Mouse (Mus musculus): ENCODE data around the gene Inpp5a. TPM values are rescaled to one million over a fixed set of nuclear protein-coding genes. Genes with fewer than 3 reads are reported as not detected.

Gene Inpp5a
- polyA plus RNA-seq, 1 experiment, result 37.8 TPM

- no peak overlapping the region for H3K4me2 ChIP-seq (ENCODE audit: low read depth)
- no peaks in the 10 kb centered on the region for H3K79me2 ChIP-seq (ENCODE audit: control insufficient read depth, insufficient read depth)
Observed at GRCm38 (mm10) chr7:139369501-139370088, 19.3 kb upstream of the Inpp5a start.

GRCm38 (mm10) chr7:139371389-139371788, 17.5 kb upstream of the Inpp5a start:
- Histone ChIP-seq H3K36me3 (ENCODE audit: control insufficient read depth, insufficient read depth) (no peaks in the 10 kb centered on the region), H3K79me2 (ENCODE audit: control insufficient read depth, insufficient read depth) (no peaks in the 10 kb centered on the region), H3K4me2 (ENCODE audit: low read depth) (no peak overlapping the region), H3ac (ENCODE audit: control insufficient read depth, insufficient read length) (no peak overlapping the region), H3K4me3 (no peak overlapping the region), H3K27me3 (ENCODE audit: control insufficient read depth, insufficient read depth, insufficient read length) (no peaks in the 10 kb centered on the region)
- TF ChIP-seq MYOD1 (IDR thresholded peaks at IDR 0.05; ENCODE audit: control insufficient read depth in 1 of 3, insufficient read length in 2 of 3, low read depth in 2 of 3) (no peak), USF1 (IDR thresholded peaks at IDR 0.05; ENCODE audit: low read depth) (no peak)

More at GRCm38 (mm10) chr7:139369501-139370088, 19.3 kb upstream of the Inpp5a start:
- no peak for TF ChIP-seq POLR2A (IDR thresholded peaks at IDR 0.05; ENCODE audit: insufficient read length, low read depth)
- TF ChIP-seq POLR2AphosphoS2 (IDR thresholded peaks at IDR 0.05; ENCODE audit: insufficient read length, low read depth), result no peak
- no peak for TF ChIP-seq MYOD1 (IDR thresholded peaks at IDR 0.05; ENCODE audit: control insufficient read depth in 1 of 3, insufficient read length in 2 of 3, low read depth in 2 of 3)
- no peak for TF ChIP-seq TCF12 (IDR thresholded peaks at IDR 0.05; ENCODE audit: insufficient read depth, poor library complexity, severe bottlenecking)
- TF ChIP-seq E2F4 (IDR thresholded peaks at IDR 0.05; ENCODE audit: insufficient read depth), result no peak
- no peak for TF ChIP-seq MYOG (IDR thresholded peaks at IDR 0.05; ENCODE audit: control insufficient read depth in 1 of 3, insufficient read depth in 1 of 3, insufficient read length in 2 of 3, low read depth in 2 of 3)
- no peak for TF ChIP-seq SRF (IDR thresholded peaks at IDR 0.05; ENCODE audit: control insufficient read depth, insufficient read length, low read depth)
- TF ChIP-seq TCF3 (IDR thresholded peaks at IDR 0.05; ENCODE audit: insufficient read length, low read depth), result no peak
- TF ChIP-seq USF1 (IDR thresholded peaks at IDR 0.05; ENCODE audit: low read depth), result no peak
- no peak for TF ChIP-seq CEBPB (IDR thresholded peaks at IDR 0.05; ENCODE audit: insufficient read depth, poor library complexity, severe bottlenecking)
- no peak for TF ChIP-seq MAX (IDR thresholded peaks at IDR 0.05; ENCODE audit: low read depth)
- TF ChIP-seq REST (IDR thresholded peaks at IDR 0.05; ENCODE audit: insufficient read depth, insufficient read length), result no peak
- no peak overlapping the region for H3K4me3 ChIP-seq
- no peaks in the 10 kb centered on the region for H3K27me3 ChIP-seq (ENCODE audit: control insufficient read depth, insufficient read depth, insufficient read length)
- no peak overlapping the region for H3ac ChIP-seq (ENCODE audit: control insufficient read depth, insufficient read length)
- no peaks in the 10 kb centered on the region for H3K36me3 ChIP-seq (ENCODE audit: control insufficient read depth, insufficient read depth)

- TF ChIP-seq REST (IDR thresholded peaks at IDR 0.05; ENCODE audit: insufficient read depth, insufficient read length) (no peak), TCF12 (IDR thresholded peaks at IDR 0.05; ENCODE audit: insufficient read depth, poor library complexity, severe bottlenecking) (no peak), MAX (IDR thresholded peaks at IDR 0.05; ENCODE audit: low read depth) (no peak), CEBPB (IDR thresholded peaks at IDR 0.05; ENCODE audit: insufficient read depth, poor library complexity, severe bottlenecking) (no peak), POLR2AphosphoS2 (IDR thresholded peaks at IDR 0.05; ENCODE audit: insufficient read length, low read depth) (no peak), TCF3 (IDR thresholded peaks at IDR 0.05; ENCODE audit: insufficient read length, low read depth) (no peak), POLR2A (IDR thresholded peaks at IDR 0.05; ENCODE audit: insufficient read length, low read depth) (no peak), MYOD1 (IDR thresholded peaks at IDR 0.05; ENCODE audit: control insufficient read depth in 1 of 3, insufficient read length in 2 of 3, low read depth in 2 of 3) (no peak), USF1 (IDR thresholded peaks at IDR 0.05; ENCODE audit: low read depth) (no peak), E2F4 (IDR thresholded peaks at IDR 0.05; ENCODE audit: insufficient read depth) (no peak), SRF (IDR thresholded peaks at IDR 0.05; ENCODE audit: control insufficient read depth, insufficient read length, low read depth) (no peak), MYOG (IDR thresholded peaks at IDR 0.05; ENCODE audit: control insufficient read depth in 1 of 3, insufficient read depth in 1 of 3, insufficient read length in 2 of 3, low read depth in 2 of 3) (no peak)
- no peaks in the 10 kb centered on the region for H3K36me3 ChIP-seq (ENCODE audit: control insufficient read depth, insufficient read depth)
- H3ac ChIP-seq (ENCODE audit: control insufficient read depth, insufficient read length), result no peak overlapping the region
- no peak overlapping the region for H3K4me2 ChIP-seq (ENCODE audit: low read depth)
- H3K27me3 ChIP-seq (ENCODE audit: control insufficient read depth, insufficient read depth, insufficient read length), result no peaks in the 10 kb centered on the region
- H3K79me2 ChIP-seq (ENCODE audit: control insufficient read depth, insufficient read depth), result no peaks in the 10 kb centered on the region
- H3K4me3 ChIP-seq, result no peak overlapping the region
Observed at GRCm38 (mm10) chr7:139377381-139377780, 11.5 kb upstream of the Inpp5a start.

- no peak for TF ChIP-seq TCF3 (IDR thresholded peaks at IDR 0.05; ENCODE audit: insufficient read length, low read depth)
- TF ChIP-seq CEBPB (IDR thresholded peaks at IDR 0.05; ENCODE audit: insufficient read depth, poor library complexity, severe bottlenecking), result no peak
- TF ChIP-seq TCF12 (IDR thresholded peaks at IDR 0.05; ENCODE audit: insufficient read depth, poor library complexity, severe bottlenecking), result no peak
- no peak for TF ChIP-seq USF1 (IDR thresholded peaks at IDR 0.05; ENCODE audit: low read depth)
- no peak for TF ChIP-seq POLR2AphosphoS2 (IDR thresholded peaks at IDR 0.05; ENCODE audit: insufficient read length, low read depth)
- TF ChIP-seq REST (IDR thresholded peaks at IDR 0.05; ENCODE audit: insufficient read depth, insufficient read length), result no peak
- no peak for TF ChIP-seq MAX (IDR thresholded peaks at IDR 0.05; ENCODE audit: low read depth)
- TF ChIP-seq MYOG (IDR thresholded peaks at IDR 0.05; ENCODE audit: control insufficient read depth in 1 of 3, insufficient read depth in 1 of 3, insufficient read length in 2 of 3, low read depth in 2 of 3), result no peak
- TF ChIP-seq POLR2A (IDR thresholded peaks at IDR 0.05; ENCODE audit: insufficient read length, low read depth), result no peak
- no peak for TF ChIP-seq SRF (IDR thresholded peaks at IDR 0.05; ENCODE audit: control insufficient read depth, insufficient read length, low read depth)
- no peak for TF ChIP-seq E2F4 (IDR thresholded peaks at IDR 0.05; ENCODE audit: insufficient read depth)
- H3K79me2 ChIP-seq (ENCODE audit: control insufficient read depth, insufficient read depth), result no peaks in the 10 kb centered on the region
- no peak overlapping the region for H3K4me3 ChIP-seq
- H3K36me3 ChIP-seq (ENCODE audit: control insufficient read depth, insufficient read depth), result no peaks in the 10 kb centered on the region
- H3K4me2 ChIP-seq (ENCODE audit: low read depth), result no peak overlapping the region
- no peak overlapping the region for H3ac ChIP-seq (ENCODE audit: control insufficient read depth, insufficient read length)
- H3K27me3 ChIP-seq (ENCODE audit: control insufficient read depth, insufficient read depth, insufficient read length), result no peaks in the 10 kb centered on the region
Observed at GRCm38 (mm10) chr7:139378355-139378754, 10.6 kb upstream of the Inpp5a start.

GRCm38 (mm10) chr7:139379745-139380144, 9.2 kb upstream of the Inpp5a start:
- Histone ChIP-seq H3K4me3 (no peak overlapping the region), H3K36me3 (ENCODE audit: control insufficient read depth, insufficient read depth) (no peaks in the 10 kb centered on the region), H3K4me2 (ENCODE audit: low read depth) (no peak overlapping the region), H3K79me2 (ENCODE audit: control insufficient read depth, insufficient read depth) (no peaks in the 10 kb centered on the region), H3K27me3 (ENCODE audit: control insufficient read depth, insufficient read depth, insufficient read length) (no peaks in the 10 kb centered on the region), H3ac (ENCODE audit: control insufficient read depth, insufficient read length) (no peak overlapping the region)
- TF ChIP-seq REST (IDR thresholded peaks at IDR 0.05; ENCODE audit: insufficient read depth, insufficient read length) (no peak), CEBPB (IDR thresholded peaks at IDR 0.05; ENCODE audit: insufficient read depth, poor library complexity, severe bottlenecking) (no peak)

Data from myocyte (in vitro differentiated cells).